Mouse (Mus musculus) MEL (cell line): ENCODE data around the gene Zfp64.

Experiments used
- CHD1 ChIP-seq: IDR thresholded peaks from 2 replicates; pipeline ENCODE4 v1.6.1; 2012; ENCODE audit warnings: low read depth, mild to moderate bottlenecking, inconsistent platforms, low read length, improper control_type of control experiment
- CTCF ChIP-seq, 3 experiments: IDR thresholded peaks in 2 of 3; conservative IDR thresholded peaks in 1 of 3; 2 replicates each; pipeline ENCODE4 v1.5.1; 2011 to 2012; ENCODE audit warnings: low read length in 3 of 3, low read depth in 2 of 3, mild to moderate bottlenecking in 2 of 3, improper control_type of control experiment in 1 of 3, inconsistent platforms in 1 of 3, mixed read lengths in 1 of 3, moderate library complexity in 1 of 3; ENCODE audit not compliant: control insufficient read depth in 1 of 3, insufficient read depth in 1 of 3, poor library complexity in 1 of 3, severe bottlenecking in 1 of 3
- E2F4 ChIP-seq: IDR thresholded peaks from 2 replicates; pipeline ENCODE4 v1.6.1; 2011; ENCODE audit warnings: low read depth, low read length, improper control_type of control experiment, borderline replicate concordance
- JUND ChIP-seq: IDR thresholded peaks from 2 replicates; pipeline ENCODE4 v1.6.1; 2011; ENCODE audit warnings: low read depth, mild to moderate bottlenecking, improper control_type of control experiment, low read length
- KAT2A ChIP-seq: conservative IDR thresholded peaks from 2 replicates; pipeline ENCODE4 v1.6.1; 2012; ENCODE audit warnings: low read depth, low read length, improper control_type of control experiment, inconsistent platforms
- MXI1 ChIP-seq: IDR thresholded peaks from 2 replicates; pipeline ENCODE4 v1.6.1; 2011; ENCODE audit warnings: mild to moderate bottlenecking, low read depth, low read length, improper control_type of control experiment
- NELFE ChIP-seq: IDR thresholded peaks from 2 replicates; pipeline ENCODE4 v1.6.1; 2011; ENCODE audit warnings: low read depth, low read length, improper control_type of control experiment
- POLR2AphosphoS5 ChIP-seq: IDR thresholded peaks from 2 replicates; pipeline ENCODE4 v1.6.1; 2012; ENCODE audit warnings: low read depth, borderline replicate concordance, mild to moderate bottlenecking, inconsistent platforms, low read length, moderate library complexity, mixed read lengths
- SMC3 ChIP-seq: IDR thresholded peaks from 2 replicates; pipeline ENCODE4 v1.6.1; 2011; ENCODE audit warnings: low read depth, low read length, improper control_type of control experiment
- TAL1 ChIP-seq: IDR thresholded peaks from 2 replicates; pipeline ENCODE4 v1.6.1; 2012; ENCODE audit warnings: mild to moderate bottlenecking, inconsistent platforms, low read length, moderate library complexity, mixed read lengths
- USF2 ChIP-seq, 2 experiments: IDR thresholded peaks; 2 replicates each; pipeline ENCODE4 v1.6.1; 2011 to 2012; ENCODE audit warnings: improper control_type of control experiment in 2 of 2, low read length in 2 of 2, borderline replicate concordance in 1 of 2, inconsistent platforms in 1 of 2, low read depth in 1 of 2, mild to moderate bottlenecking in 1 of 2; ENCODE audit not compliant: insufficient read depth in 1 of 2
- ZC3H11A ChIP-seq: IDR thresholded peaks from 2 replicates; pipeline ENCODE4 v1.6.1; 2012; ENCODE audit warnings: low read depth, mild to moderate bottlenecking, inconsistent platforms, low read length, improper control_type of control experiment
- ZKSCAN1 ChIP-seq: IDR thresholded peaks from 2 replicates; pipeline ENCODE4 v1.6.1; 2012; ENCODE audit warnings: low read depth, mild to moderate bottlenecking, inconsistent platforms, low read length, improper control_type of control experiment, moderate library complexity

DNA sequence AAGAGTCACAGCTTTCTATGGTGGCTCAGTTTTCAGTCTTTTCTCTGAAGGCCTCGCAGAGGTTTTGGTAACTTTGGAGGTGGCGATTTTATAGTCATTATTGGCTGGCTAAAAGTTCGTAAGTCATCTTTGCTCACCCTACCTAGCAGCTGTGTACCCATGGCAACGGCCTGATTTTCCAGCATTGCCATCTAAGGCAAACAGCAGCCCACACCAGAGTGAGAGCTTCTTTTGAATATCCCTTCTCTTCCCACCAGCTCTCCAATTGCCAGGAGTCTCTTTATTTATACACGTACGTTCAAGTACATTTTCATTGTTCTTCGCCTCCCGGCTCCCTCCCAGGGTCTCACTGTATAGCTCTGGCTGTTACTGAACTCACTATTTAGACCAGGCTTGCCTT, 59.9 kb downstream of the Zfp64 start:
- TF ChIP-seq SMC3 (no peak), MXI1 (no peak), ZC3H11A (no peak), TAL1 (no peak), JUND (no peak), CHD1 (no peak), KAT2A (no peak), POLR2AphosphoS5 (no peak), NELFE (no peak), CTCF (IDR thresholded peaks at IDR 0.05 in 2 of 3, conservative IDR thresholded peaks at IDR 0.05 in 1 of 3; ENCODE audit: control insufficient read depth in 1 of 3, insufficient read depth in 1 of 3, low read depth in 2 of 3, low read length in 3 of 3, poor library complexity in 1 of 3, severe bottlenecking in 1 of 3) (no peak), E2F4 (no peak), USF2 (IDR thresholded peaks at IDR 0.05; ENCODE audit: borderline replicate concordance in 1 of 2, insufficient read depth in 1 of 2, low read depth in 1 of 2, low read length in 2 of 2) (no peak), ZKSCAN1 (no peak)
